In genomic region chr2:109280600-109281340, GRCm38 (mm10) we compare ENCODE assay signal across 7 mouse cellular contexts. TPM values are rescaled to one million over a fixed set of nuclear protein-coding genes. Genes with fewer than 3 reads are reported as not detected.
DNase-seq lines count a peak whose midpoint lies in the region; ATAC-seq and TF ChIP-seq lines count a peak whose summit lies in the region.

Kif18a (plus strand) TSS chr2:109280738.
Mettl15 (minus strand) TSS chr2:109280748.

- peak; percentile 37 for TF ChIP-seq POLR2A in small intestine, adult 2 months (IDR thresholded peaks at IDR 0.05; ENCODE audit: low read depth, low read length)

- peak within 1 kb of the TSS; percentile 83 for H3K4me3 ChIP-seq in embryonic facial prominence, embryonic 10.5 days
- peak within 1 kb of the TSS; percentile 91 for H3K4me3 ChIP-seq in intestine, postnatal 0 days (ENCODE audit: low read depth, low read length)
- peak within 1 kb of the TSS; percentile 69 for H3K4me3 ChIP-seq in midbrain, embryonic 12.5 days
- peak within 1 kb of the TSS; percentile 85 for H3K4me3 ChIP-seq in small intestine, adult 2 months (ENCODE audit: low read depth, low read length)

- DNase-seq in adrenal gland, postnatal 10 days: peak; percentile 97
- DNase-seq in embryonic facial prominence, embryonic 10.5 days (ENCODE audit: low spot score): peak; percentile 96
- peak; percentile 65 for DNase-seq in gonadal fat pad, adult 2 months (ENCODE audit: low read depth)
- DNase-seq in left cerebral cortex, postnatal 4 days: peak; percentile 96

- H3K36me3 ChIP-seq in embryonic facial prominence, embryonic 10.5 days (replicated peaks): no peaks in the 10 kb centered on the region
- no peaks in the 10 kb centered on the region for H3K36me3 ChIP-seq in intestine, postnatal 0 days (ENCODE audit: control insufficient read depth, insufficient read depth)
- no peaks in the 10 kb centered on the region for H3K36me3 ChIP-seq in midbrain, embryonic 12.5 days
- no peaks in the 10 kb centered on the region for H3K36me3 ChIP-seq in small intestine, adult 2 months (ENCODE audit: control insufficient read depth, insufficient read depth, low read length)

- peaks cover 18% of the 10 kb centered on the region for H3K4me1 ChIP-seq in embryonic facial prominence, embryonic 10.5 days
- H3K4me1 ChIP-seq in intestine, postnatal 0 days (replicated peaks; ENCODE audit: control insufficient read depth, insufficient read depth, low read length): no peaks in the 10 kb centered on the region
- peaks cover 17% of the 10 kb centered on the region for H3K4me1 ChIP-seq in midbrain, embryonic 12.5 days
- peaks cover 2% of the 10 kb centered on the region; the same call in 1 of the 2 replicates for H3K4me1 ChIP-seq in small intestine, adult 2 months (ENCODE audit: control insufficient read depth, insufficient read depth, insufficient read length, low read length)

- intact Hi-C loops in left cerebral cortex, postnatal 4 days (cut with DNase I): loop anchor here (5.0 kb wide), 1 partner anchor 397 kb away; no protein-coding TSS in a partner anchor

- no peaks in the 10 kb centered on the region for H3K9me3 ChIP-seq in embryonic facial prominence, embryonic 10.5 days
- H3K9me3 ChIP-seq in intestine, postnatal 0 days (ENCODE audit: control insufficient read depth): no peaks in the 10 kb centered on the region
- no peaks in the 10 kb centered on the region for H3K9me3 ChIP-seq in midbrain, embryonic 12.5 days

- H3K27ac ChIP-seq in embryonic facial prominence, embryonic 10.5 days (replicated peaks): peak within 1 kb of the TSS; percentile 93
- H3K27ac ChIP-seq in intestine, postnatal 0 days (ENCODE audit: low read depth, low read length): peak within 1 kb of the TSS; percentile 83
- peak within 1 kb of the TSS; percentile 79 for H3K27ac ChIP-seq in midbrain, embryonic 12.5 days (replicated peaks)
- H3K27ac ChIP-seq in small intestine, adult 2 months (ENCODE audit: insufficient read depth, low read depth, low read length): peak within 1 kb of the TSS; percentile 9; the same call in 1 of the 2 replicates

- ATAC-seq in intestine, postnatal 0 days: peak; percentile 100
- peak; percentile 96 for ATAC-seq in midbrain, embryonic 12.5 days (ENCODE audit: low FRiP score, low read depth)

- H3K9ac ChIP-seq in intestine, postnatal 0 days (ENCODE audit: low read depth, low read length): peak within 1 kb of the TSS; percentile 61
- H3K9ac ChIP-seq in midbrain, embryonic 12.5 days (replicated peaks): peak within 1 kb of the TSS; percentile 60

- no peak for TF ChIP-seq CTCF in intestine, postnatal 0 days (IDR thresholded peaks at IDR 0.05; ENCODE audit: low read depth)
- no peak for TF ChIP-seq CTCF in small intestine, adult 2 months (IDR thresholded peaks at IDR 0.05; ENCODE audit: extremely low read depth, insufficient read length, insufficient replicate concordance, low read depth, low read length)

- H3K27me3 ChIP-seq in embryonic facial prominence, embryonic 10.5 days (replicated peaks; ENCODE audit: low read depth, poor library complexity, severe bottlenecking): no peaks in the 10 kb centered on the region
- no peaks in the 10 kb centered on the region for H3K27me3 ChIP-seq in intestine, postnatal 0 days (replicated peaks; ENCODE audit: control insufficient read depth, insufficient read depth, low read length)
- no peaks in the 10 kb centered on the region for H3K27me3 ChIP-seq in midbrain, embryonic 12.5 days
- H3K27me3 ChIP-seq in small intestine, adult 2 months (ENCODE audit: control insufficient read depth, insufficient read depth, low read length): no peaks in the 10 kb centered on the region

- H3K4me2 ChIP-seq in intestine, postnatal 0 days (replicated peaks; ENCODE audit: low read depth): peak within 1 kb of the TSS; percentile 80
- peak within 1 kb of the TSS; percentile 67 for H3K4me2 ChIP-seq in midbrain, embryonic 12.5 days (replicated peaks)

- WGBS in embryonic facial prominence, embryonic 10.5 days: under 1% methylated on average over 51 of the region's 51 CpGs
- under 1% methylated on average over 51 of the region's 51 CpGs for WGBS in intestine, postnatal 0 days
- WGBS in midbrain, embryonic 12.5 days: under 1% methylated on average over 51 of the region's 51 CpGs
- under 1% methylated on average over 51 of the region's 51 CpGs for WGBS in small intestine, adult 2 months

RNA-seq across cellular contexts. Expression of gene Kif18a, which starts in this region (rescaled TPM):
- total RNA-seq in adrenal gland, postnatal 10 days (2021): 1 to 10 TPM; 3.6 to 4.5 TPM
- 30.1 and 31.9 TPM in 2 replicates for polyA plus RNA-seq in embryonic facial prominence, embryonic 10.5 days (2016; fragmentation: Nextera tagmentation; extraction: Ambion mirVana)
- polyA plus RNA-seq in gonadal fat pad, adult 2 months (2012; rRNA removed): 0.28 and 0.37 TPM in 2 replicates
- polyA plus RNA-seq in intestine, postnatal 0 days (2015; fragmentation: Nextera tagmentation; extraction: Ambion mirVana): 3.0 and 3.5 TPM in 2 replicates
- 1 to 10 TPM; 2.2 to 2.9 TPM for total RNA-seq in left cerebral cortex, postnatal 4 days (2021)
- polyA plus RNA-seq in midbrain, embryonic 12.5 days (2016; fragmentation: Nextera tagmentation; extraction: Ambion mirVana): 35.8 and 36.0 TPM in 2 replicates
- 0.09 TPM in 2 replicates for polyA plus RNA-seq in small intestine, adult 2 months (2012; rRNA removed)

RNA-seq across cellular contexts. Expression of gene Mettl15, which starts in this region (rescaled TPM):
- total RNA-seq in adrenal gland, postnatal 10 days (2021): 10 to 100 TPM; 12.0 to 13.7 TPM
- 8.8 and 9.8 TPM in 2 replicates for polyA plus RNA-seq in embryonic facial prominence, embryonic 10.5 days (2016; fragmentation: Nextera tagmentation; extraction: Ambion mirVana)
- 5.1 and 7.7 TPM in 2 replicates for polyA plus RNA-seq in gonadal fat pad, adult 2 months (2012; rRNA removed)
- polyA plus RNA-seq in intestine, postnatal 0 days (2015; fragmentation: Nextera tagmentation; extraction: Ambion mirVana): 5.0 and 5.5 TPM in 2 replicates
- 1 to 10 TPM; 4.6 to 5.3 TPM for total RNA-seq in left cerebral cortex, postnatal 4 days (2021)
- 11.8 and 12.2 TPM in 2 replicates for polyA plus RNA-seq in midbrain, embryonic 12.5 days (2016; fragmentation: Nextera tagmentation; extraction: Ambion mirVana)
- polyA plus RNA-seq in small intestine, adult 2 months (2012; rRNA removed): 0.41 and 0.62 TPM in 2 replicates

Comparison
In these comparisons a context has a peak if more than half of its experiments do, and no peak if none do; other contexts are left out.
1. Peak in every context shown above with its lines: DNase-seq, ATAC-seq, H3K4me3 ChIP-seq and H3K27ac ChIP-seq.
2. H3K27ac ChIP-seq: peak in every context shown above with its lines; median percentile 93 in embryonic facial prominence, embryonic 10.5 days; 83 in intestine, postnatal 0 days; 79 in midbrain, embryonic 12.5 days; 9 in small intestine, adult 2 months.